Mouse (Mus musculus): ENCODE measurements around the gene Rad23a.

Gene Rad23a

DNA sequence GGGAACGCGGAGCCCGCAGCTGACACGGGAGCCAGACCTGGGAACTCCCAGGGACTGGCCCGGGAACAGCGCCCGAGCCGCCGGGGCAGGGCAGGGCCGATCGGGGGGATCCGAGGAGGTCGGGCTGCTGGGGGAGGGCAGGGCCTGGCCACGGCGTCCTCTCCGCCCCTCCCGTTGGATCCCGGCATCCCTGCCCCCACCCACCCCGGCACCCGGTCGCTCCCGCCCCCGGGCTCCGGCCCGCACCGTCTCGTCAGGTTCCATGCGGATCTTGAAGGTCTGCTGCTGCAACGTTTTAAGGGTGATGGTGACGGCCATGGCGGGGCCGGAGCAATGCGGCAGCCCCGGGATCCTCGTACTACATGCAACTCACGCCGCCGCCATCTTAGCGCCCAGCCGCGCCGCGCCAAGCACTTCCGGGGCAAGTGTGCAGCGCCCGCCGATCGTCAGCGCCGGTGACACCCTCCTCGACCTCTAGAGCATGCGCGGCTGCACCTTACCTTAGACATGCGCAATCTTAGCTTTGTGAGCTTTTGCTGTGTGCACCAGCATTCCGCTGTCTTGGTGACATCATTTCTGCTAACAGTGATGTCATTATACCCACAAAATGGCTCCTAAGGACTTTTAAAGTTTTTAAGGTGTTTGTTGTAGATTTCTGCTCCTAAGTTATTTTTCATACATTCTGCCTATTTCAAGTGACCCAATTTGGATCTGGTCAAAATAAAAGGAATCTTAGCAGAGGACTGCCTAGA, at the start of gene Rad23a:
Gene Rad23a (minus strand): TSS at position 418 of the 752 bp plus-strand sequence.
- DNase-seq (ENCODE audit: low read depth, low spot score): peak; percentile 96

DNA sequence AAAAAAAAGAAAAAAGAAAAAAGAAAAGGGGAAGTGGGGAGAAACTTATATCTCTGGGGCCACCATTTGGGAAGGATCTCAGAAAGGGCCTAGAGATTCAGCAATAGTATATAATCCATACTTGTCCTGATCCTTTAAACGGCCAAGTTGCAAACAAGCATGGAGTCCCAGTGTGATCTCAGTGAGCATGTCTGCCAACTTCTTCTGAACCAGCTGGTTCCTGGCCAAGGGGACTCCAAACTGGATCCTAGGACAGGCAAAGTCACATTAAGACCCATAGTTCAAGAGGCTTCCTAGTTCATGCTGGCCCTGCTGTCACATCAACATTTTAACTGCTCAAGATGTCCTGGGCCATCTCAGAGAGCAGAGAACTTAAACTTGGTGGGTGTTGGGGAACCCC, 48.7 kb upstream of the Rad23a start:
- no peak for DNase-seq (ENCODE audit: low read depth, low spot score)

- DNase-seq (ENCODE audit: low read depth, low spot score): no peak
Observed at GRCm38 (mm10) chr8:84888280-84888679, 47.8 kb upstream of the Rad23a start.

DNA sequence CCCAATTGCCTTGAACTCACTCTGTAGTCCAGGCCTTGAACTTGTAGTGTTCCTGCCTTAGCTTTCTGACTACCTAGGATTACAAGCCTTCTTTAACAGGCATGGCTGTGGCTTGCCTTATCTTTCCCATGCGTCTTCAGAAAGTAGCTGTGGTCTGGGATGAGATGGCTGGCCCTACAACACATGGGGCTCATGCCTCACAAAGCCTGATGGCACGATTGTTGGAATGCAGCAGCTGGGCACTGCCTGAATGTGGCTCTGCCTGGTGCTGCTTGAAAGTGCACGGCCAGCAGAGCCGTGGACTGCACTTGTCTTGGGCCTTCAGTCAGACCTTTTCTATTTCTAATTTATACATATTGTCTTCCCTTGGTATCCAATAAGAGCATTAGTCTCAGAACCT, 44.3 kb upstream of the Rad23a start:
- DNase-seq (ENCODE audit: low read depth, low spot score): no peak

- no peak for DNase-seq (ENCODE audit: low read depth, low spot score)
Observed at GRCm38 (mm10) chr8:84878915-84879314, 38.5 kb upstream of the Rad23a start.

DNA sequence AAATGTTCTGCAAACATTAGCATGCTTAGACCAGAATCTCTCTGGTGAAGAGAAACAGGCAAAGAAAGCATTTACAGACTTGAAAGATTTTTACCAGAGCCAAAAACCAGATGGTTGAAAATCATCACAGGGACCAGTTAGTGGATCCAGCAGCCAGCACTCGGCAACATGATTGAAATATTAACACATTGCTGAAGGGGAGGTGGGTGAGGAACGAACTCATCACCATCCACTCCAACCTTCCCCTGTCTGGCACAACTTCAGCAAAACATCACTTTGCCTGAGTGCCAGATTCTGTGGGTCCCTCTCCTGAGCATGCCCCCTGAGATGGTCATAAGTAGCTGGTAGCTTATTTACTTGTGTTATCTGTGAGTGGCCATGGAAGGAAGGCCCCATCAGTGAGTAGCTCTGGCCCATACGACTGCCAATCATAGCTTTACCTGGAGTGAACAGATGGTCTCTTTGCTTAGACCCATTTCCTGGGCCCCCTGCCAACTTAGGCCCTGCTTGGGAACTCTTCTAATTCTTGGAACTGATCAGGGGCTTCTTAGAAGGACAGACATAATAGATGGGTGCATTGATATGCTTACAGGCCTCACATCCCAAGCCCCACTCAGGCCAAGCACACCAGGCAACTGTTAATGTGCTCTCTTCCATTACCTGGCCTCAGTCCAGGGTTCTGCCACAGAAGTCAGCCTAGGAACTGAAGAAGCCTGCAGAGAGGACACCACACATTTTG, 37.0 kb upstream of the Rad23a start:
- no peak for DNase-seq (ENCODE audit: low read depth, low spot score)

DNA sequence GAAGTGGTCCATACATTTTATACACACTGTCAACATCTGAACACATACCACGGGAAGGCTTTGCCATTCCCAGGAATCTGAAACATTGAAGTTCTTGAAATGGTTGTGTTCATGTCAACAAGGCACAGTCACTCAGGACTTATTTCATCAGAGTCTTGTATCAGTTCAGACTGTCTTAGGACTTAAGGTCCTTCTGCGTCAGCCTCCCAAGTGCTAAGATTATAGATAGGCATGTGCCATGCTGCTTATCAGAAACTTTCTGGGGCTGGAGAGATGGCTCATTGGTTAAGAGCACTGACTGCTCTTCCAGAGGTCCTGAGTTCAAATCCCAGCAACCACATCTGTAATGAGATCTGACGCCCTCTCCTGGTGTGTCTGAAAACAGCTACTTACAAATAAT, 33.9 kb upstream of the Rad23a start:
- no peak for DNase-seq (ENCODE audit: low read depth, low spot score)

DNA sequence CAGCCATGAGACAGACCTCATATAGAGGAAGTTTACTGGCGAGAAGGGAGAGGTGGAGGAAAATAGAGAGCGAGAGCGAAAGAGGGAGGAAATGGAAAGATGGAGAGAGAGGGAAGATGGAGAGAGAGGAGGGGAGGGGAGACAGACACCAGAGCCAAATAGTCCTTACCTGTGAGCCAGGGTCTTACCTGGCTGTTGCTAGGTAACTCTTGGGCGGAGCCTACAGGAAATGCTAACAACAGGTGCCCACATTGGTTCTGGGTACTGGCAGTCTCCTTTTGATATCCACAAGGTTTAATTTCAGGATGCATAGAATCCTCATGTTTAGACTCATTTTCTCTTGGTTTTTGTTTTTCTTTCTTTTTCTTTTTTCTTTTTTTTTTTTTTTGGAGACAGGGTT, 32.6 kb upstream of the Rad23a start:
- no peak for DNase-seq (ENCODE audit: low read depth, low spot score)

DNA sequence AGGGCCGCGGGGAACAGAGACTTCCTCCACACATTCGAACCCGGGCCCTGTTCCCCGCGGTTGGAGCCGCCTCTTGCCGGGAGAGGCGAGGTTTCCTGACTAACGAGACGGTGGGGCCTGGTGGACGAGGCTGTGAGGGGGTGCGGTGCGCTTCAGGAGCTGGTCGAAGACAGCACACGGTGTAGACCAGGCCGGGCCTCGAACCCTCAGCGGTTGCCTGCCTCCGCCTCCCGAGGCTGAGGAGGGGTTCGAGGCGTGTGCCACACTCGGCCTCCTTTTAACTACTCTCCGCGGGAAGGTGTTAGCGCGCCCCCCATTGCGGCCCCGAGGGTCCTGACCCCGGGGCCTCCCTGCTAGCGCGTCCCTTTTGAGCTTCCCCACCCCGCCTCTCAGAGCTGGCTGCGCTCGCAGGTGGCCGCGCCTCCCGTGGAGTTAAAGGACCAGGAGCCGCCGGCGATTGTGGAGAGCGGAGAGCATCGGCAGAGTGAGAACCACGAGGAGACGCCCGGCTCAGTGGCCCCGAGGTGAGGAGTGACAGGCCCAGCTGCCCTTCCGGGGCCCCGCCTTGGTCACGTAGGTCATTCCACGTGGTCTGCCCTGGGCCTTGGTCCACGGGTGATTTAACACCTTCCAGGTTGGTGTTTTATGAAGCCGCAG, 32.0 kb upstream of the Rad23a start:
- peak; percentile 18 for DNase-seq (ENCODE audit: low read depth, low spot score)

GRCm38 (mm10) chr8:84871376-84872308, 31.2 kb upstream of the Rad23a start, which contains the start of gene Syce2:
Syce2 (plus strand) TSS chr8:84872111.
- peak; percentile 46 for DNase-seq (ENCODE audit: low read depth, low spot score)

DNA sequence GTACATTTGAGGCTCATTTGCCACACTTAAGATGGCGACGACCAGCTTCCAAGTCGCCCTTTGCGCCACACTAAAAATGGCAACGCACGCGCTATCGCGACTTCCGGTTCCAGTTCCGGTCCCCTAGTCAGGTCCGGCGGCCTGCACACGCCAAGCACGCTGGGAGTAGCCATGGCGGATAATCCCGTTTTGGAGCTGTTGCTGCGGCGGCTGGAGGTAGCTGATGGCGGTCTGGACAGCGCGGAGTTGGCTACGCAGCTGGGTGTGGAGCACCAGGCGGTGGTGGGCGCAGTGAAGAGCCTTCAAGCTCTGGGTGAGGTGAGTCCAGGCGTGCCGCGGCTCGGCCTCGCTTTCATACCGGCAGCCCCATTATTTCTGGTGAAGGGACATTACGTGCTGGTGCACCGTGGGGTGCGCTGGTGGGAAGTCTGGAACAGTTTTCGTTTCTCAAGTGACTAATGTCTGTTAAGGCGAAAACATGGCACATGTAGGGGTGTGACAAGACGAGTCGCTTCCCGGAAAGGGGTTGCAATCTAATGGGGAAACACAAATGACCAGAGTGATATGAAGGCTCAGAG, 16.5 kb upstream of the Rad23a start, which contains the start of gene Farsa:
Gene Farsa (plus strand): TSS at position 126 of the 578 bp plus-strand sequence.
- DNase-seq (ENCODE audit: low read depth, low spot score): peak; percentile 95

- no peak for DNase-seq (ENCODE audit: low read depth, low spot score)
Observed at GRCm38 (mm10) chr8:84856434-84856833, 16.0 kb upstream of the Rad23a start.

GRCm38 (mm10) chr8:84847684-84848435, 7.4 kb upstream of the Rad23a start:
- no peak for DNase-seq (ENCODE audit: low read depth, low spot score)

DNA sequence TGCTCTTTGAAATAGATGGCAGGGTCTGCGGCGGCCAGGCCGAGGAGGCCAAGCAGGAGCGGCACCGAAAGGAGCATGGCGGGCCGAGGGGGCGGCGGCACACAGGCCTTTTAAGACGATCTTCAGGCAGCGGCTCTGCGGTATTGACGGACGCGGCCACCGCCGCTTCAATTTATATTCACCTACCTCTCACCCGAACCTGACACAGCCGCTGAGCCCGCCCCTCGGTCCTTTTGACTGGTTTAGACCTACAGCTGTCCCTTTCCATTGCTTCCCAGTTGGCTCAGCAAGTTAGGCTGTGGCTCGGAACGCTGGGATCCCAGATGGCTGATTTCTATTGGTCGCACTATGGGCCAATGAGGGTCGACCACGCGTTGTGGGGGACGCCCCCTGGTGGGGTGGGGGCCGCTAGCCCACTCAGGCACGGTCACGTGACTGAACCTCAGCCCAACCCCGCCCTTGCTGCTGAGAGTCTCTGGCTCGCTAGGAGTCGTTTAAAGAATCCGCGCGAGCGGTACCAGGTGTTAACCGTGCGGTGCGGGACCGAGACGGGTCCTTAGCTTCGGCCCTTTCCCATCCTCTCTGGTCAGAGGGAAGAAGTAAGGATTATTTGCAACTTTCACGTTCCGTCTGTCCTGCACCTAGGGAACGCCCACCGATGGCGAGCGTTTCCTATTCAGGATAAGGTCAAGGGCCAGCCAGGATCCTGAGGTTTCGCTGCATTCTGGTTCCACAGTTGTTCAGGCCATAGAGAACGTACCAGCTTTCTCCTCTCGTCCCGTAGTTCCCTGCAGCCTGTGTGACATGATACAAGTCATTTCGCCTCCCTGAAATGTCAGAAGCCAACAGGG, 6.5 kb upstream of the Rad23a start, which contains the start of gene Calr:
Gene Calr (minus strand): TSS at position 213 of the 851 bp plus-strand sequence.
- DNase-seq (ENCODE audit: low read depth, low spot score): peak; percentile 100

DNA sequence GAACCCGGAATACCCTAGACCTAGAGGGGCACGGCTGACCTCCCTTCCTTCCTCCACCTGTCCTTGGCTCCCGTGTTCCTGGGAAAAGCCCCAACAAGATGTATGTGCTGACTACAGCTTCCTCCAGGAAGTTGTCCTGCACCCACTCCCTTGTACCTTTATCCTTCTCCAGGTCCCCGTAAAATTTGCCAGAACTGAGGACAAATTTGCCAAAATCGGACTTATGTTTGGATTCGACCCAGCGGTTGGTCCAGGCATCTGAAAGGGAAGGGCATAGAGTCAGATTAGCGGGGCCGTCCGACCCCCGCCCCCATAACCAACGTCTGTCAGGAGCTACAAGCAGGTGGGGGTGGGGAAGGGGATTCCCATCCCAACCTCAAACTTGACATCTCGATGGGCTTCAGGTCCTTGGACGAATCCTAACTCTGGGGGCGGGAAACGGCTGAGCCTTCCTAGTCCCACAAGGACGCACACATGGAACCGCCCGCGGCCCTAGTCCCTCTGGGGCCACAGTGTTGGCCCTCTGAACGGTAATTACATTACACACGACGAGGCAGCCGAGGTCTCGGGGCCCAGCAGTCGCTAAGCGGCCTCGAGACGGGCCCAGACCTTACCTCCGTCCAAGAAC, 5.7 kb upstream of the Rad23a start:
- DNase-seq (ENCODE audit: low read depth, low spot score): no peak

- no peak for DNase-seq (ENCODE audit: low read depth, low spot score)
Observed at GRCm38 (mm10) chr8:84845355-84846093, 5.1 kb upstream of the Rad23a start.

GRCm38 (mm10) chr8:84844397-84845070, 4.1 kb upstream of the Rad23a start:
- DNase-seq (ENCODE audit: low read depth, low spot score): no peak
